Mouse (Mus musculus): Measurements from ENCODE around the gene Uck2. TPM values are rescaled to one million over a fixed set of nuclear protein-coding genes. Genes with fewer than 3 reads are reported as not detected.
A peak's percentile ranks its signal among the peaks of the same experiment; 100 is the strongest.

Uck2 gene
- polyA plus RNA-seq, 1 experiment from 2014 or later, result 83.2 TPM

DNA sequence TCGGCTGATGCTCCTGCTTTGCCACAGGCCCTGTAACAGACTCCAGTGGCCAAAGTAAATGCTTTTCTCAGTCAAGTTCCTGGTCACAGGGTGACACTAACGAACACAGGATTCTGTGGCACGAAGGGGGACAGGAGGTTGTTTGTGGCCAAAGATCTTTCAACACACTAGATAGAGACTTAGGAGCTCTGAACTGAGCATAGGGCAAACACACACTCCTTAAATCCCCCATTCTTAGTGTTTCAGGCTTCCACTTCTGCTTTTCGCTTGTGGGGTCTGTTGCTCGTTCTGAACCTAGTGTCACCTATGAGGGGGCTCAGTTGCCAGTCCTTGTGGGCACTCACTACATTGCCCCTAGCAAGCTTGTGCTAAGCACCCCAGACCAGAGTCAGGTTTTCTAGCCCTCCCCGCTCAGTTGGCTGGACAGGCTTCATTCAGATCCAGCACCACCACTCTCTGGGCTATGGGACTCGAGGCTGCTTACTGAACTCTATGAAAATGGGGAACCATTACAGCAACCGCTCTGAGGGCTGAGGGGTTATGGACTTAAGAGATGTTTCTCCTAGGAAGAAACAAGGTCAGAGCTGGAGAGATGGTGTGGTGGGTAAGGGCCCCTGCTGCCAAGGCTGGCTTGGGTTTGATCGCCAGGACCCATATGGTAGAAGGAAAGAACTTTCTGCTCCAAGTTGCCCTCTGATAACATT is 16.6 kb downstream of the Uck2 start:
- no peak overlapping the region; the same call in 1 of the 2 replicates for H3K9ac ChIP-seq
- WGBS, result 85% methylated on average over 9 of the region's 9 CpGs
- no peak overlapping the region for H3K4me3 ChIP-seq
- H3K27me3 ChIP-seq, result no peaks in the 10 kb centered on the region
- peaks cover 45% of the 10 kb centered on the region for H3K4me1 ChIP-seq
- no peaks in the 10 kb centered on the region for H3K36me3 ChIP-seq
- no peak for ATAC-seq (ENCODE audit: low FRiP score, low read depth)
- peak overlapping the region; percentile 52; the same call in 1 of the 2 replicates for H3K4me2 ChIP-seq (replicated peaks)
- H3K27ac ChIP-seq, result no peak overlapping the region
- no peaks in the 10 kb centered on the region for H3K9me3 ChIP-seq

DNA sequence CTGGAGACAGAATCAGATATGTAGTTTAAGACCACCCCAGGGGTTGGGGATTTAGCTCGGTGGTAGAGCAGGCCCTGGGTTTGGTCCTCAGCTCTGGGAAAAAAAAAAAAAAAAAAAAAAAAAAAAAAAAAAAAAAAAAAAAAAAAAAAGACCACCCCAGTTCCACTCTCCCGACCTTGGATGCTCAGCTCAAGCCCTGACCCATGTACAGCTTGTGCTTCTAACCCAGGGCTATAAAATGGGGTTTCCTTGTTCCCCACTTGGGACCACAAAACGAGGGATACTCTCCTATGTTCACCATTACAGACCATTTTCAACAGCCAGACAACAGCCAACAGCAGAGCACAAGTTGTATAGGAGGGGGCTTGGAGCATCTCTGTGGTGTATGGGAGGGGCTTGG is 18.4 kb downstream of the Uck2 start:
- H3K9me3 ChIP-seq, result no peaks in the 10 kb centered on the region
- H3K4me1 ChIP-seq, result peaks cover 51% of the 10 kb centered on the region
- H3K4me3 ChIP-seq, result no peak overlapping the region
- ATAC-seq (ENCODE audit: low FRiP score, low read depth), result no peak
- 77% methylated on average over 3 of the region's 3 CpGs for WGBS
- H3K36me3 ChIP-seq, result no peaks in the 10 kb centered on the region
- no peak overlapping the region for H3K27ac ChIP-seq
- H3K27me3 ChIP-seq, result no peaks in the 10 kb centered on the region
- H3K9ac ChIP-seq, result no peak overlapping the region
- H3K4me2 ChIP-seq (replicated peaks), result no peak overlapping the region

DNA sequence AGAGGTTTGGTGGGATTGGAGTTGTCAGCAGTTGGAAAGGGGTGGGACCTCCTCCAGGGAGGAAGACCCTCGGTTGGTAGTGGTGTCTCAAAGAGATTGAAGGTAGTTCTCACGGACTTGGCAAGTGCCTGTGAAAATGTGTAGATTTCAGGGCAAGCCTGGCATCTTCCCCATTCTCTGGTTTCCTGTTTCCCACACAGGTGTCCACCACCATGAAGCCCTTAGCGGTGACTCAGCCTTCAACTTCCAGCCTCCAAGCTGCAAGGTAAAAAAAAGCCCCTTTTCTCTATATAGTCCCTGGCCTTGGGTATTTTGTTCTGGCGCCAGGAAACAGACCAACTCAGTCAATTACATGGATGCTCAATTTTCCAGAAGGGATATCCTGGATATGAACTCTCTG is 19.8 kb downstream of the Uck2 start:
- WGBS, result 68% methylated on average over 4 of the region's 4 CpGs

DNA sequence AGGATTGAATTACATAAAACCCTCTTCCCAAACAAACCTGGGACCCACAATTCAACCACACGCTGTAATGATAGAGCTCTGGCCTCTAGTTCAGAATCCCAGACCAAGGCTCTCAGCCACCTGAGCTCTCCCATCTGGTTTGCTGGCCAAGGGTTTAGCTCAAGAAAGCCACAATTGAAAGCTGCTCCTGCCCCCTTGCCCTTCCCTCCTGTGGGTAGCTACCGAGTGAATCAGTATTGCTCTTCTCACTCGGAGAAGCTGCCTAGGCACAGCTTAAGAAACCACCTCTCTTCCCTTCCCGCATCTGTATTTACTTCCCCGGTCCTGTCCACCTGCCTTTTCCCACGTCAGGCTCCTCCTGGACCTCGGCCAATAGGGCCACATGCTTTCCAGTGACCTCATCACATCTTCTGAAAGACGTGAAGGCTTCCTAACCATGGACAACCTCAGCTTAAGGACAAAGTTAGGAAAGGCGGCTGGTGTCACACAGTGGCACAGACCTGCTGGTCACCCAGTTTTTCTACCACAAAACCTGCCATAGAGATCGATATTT is 22.6 kb downstream of the Uck2 start:
- no peak overlapping the region for H3K9ac ChIP-seq
- no peak overlapping the region for H3K4me2 ChIP-seq (replicated peaks)
- H3K4me3 ChIP-seq, result no peak overlapping the region
- H3K9me3 ChIP-seq, result no peaks in the 10 kb centered on the region
- ATAC-seq (ENCODE audit: low FRiP score, low read depth), result no peak
- WGBS, result 63% methylated on average over 10 of the region's 10 CpGs
- no peaks in the 10 kb centered on the region for H3K36me3 ChIP-seq
- no peaks in the 10 kb centered on the region for H3K27me3 ChIP-seq
- H3K4me1 ChIP-seq, result peaks cover 24% of the 10 kb centered on the region
- no peak overlapping the region for H3K27ac ChIP-seq

More for the DNA sequence above, 19.8 kb downstream of the Uck2 start:
- Histone ChIP-seq H3K4me2 (replicated peaks) (no peak overlapping the region), H3K36me3 (no peaks in the 10 kb centered on the region), H3K9ac (no peak overlapping the region), H3K4me3 (no peak overlapping the region), H3K4me1 (peaks cover 37% of the 10 kb centered on the region), H3K27ac (no peak overlapping the region), H3K27me3 (no peaks in the 10 kb centered on the region), H3K9me3 (no peaks in the 10 kb centered on the region)
- ATAC-seq (ENCODE audit: low FRiP score, low read depth), result no peak

DNA sequence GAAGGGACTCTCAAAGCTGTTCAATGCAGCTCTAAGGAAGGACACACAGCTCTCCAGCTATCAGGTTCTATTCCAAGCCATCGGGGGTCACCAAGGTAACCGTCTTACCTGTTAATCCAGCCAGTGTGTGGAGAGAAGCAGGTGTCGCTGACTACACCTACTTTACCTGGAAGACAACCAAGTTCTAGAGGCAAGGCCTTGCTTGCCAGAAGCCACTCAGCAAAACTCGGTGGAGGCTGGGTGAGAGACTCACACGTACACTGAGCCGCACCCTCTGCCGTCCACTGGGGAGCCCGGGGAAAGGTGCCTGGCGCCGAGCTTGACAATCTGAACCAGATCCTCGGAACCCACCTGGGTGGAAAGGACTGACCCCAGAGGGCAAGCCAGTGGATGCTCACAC is 23.4 kb downstream of the Uck2 start:
- Histone ChIP-seq H3K36me3 (no peaks in the 10 kb centered on the region), H3K4me1 (peaks cover 28% of the 10 kb centered on the region), H3K4me2 (replicated peaks) (no peak overlapping the region), H3K4me3 (no peak overlapping the region), H3K9ac (no peak overlapping the region), H3K27me3 (no peaks in the 10 kb centered on the region), H3K27ac (no peak overlapping the region), H3K9me3 (no peaks in the 10 kb centered on the region)
- no peak for ATAC-seq (ENCODE audit: low FRiP score, low read depth)
- 90% methylated on average over 11 of the region's 11 CpGs for WGBS

DNA sequence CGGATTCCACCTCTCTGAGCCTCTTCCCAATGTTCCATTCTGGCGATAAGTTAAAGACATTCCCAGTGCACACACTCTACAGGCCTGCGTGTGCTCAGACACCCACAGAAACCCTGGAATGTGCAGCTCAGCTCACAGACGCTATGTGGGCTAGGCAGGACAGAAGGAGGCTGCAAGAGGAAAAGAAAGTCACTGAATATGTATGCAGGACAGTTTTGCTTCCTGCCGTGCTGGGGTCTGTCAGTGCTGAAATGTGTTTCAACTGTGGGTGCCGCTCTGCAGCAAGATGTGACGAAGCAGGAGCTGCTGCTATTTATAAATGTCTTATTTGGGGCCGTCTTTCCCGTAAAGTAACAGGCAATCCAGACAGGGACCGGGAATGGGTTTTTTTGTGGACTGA is 25.4 kb downstream of the Uck2 start:
- no peak overlapping the region for H3K9ac ChIP-seq
- no peak for ATAC-seq (ENCODE audit: low FRiP score, low read depth)
- H3K4me1 ChIP-seq, result peaks cover 37% of the 10 kb centered on the region
- H3K4me2 ChIP-seq (replicated peaks), result no peak overlapping the region
- WGBS, result 63% methylated on average over 10 of the region's 10 CpGs
- H3K9me3 ChIP-seq, result no peaks in the 10 kb centered on the region
- no peak overlapping the region for H3K27ac ChIP-seq
- no peaks in the 10 kb centered on the region for H3K36me3 ChIP-seq
- H3K4me3 ChIP-seq, result no peak overlapping the region
- no peaks in the 10 kb centered on the region for H3K27me3 ChIP-seq

DNA sequence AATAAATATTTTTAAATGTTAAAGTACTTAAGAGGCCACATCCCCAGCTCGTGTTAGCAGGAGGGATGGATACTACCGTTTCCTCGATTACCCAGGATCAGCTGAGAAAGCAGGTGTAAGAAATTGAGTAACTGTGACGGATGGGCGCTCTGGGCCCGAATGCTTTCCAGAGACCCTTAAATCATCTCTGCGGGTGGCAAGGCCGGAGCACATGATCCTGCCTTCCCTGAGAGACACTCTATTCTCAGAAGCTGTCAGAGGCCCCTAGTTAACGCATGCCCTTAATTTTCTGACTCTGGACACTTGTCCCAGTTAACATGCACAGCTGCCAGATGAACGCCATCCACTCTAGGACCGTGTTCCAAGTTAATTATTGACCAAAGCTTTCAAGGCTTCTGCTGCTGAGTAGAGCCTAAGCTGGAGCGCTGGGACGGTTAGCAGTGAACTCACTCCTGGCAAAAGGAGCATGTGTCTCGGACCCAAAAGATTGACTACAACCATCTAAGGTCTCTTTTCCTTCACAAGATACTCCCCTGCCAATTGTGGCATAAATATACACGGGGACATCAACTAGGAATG is 28.3 kb downstream of the Uck2 start:
- no peaks in the 10 kb centered on the region for H3K27me3 ChIP-seq
- H3K4me1 ChIP-seq, result peaks cover 34% of the 10 kb centered on the region
- no peak overlapping the region for H3K9ac ChIP-seq
- H3K36me3 ChIP-seq, result no peaks in the 10 kb centered on the region
- ATAC-seq (ENCODE audit: low FRiP score, low read depth), result no peak
- no peaks in the 10 kb centered on the region for H3K9me3 ChIP-seq
- H3K4me2 ChIP-seq (replicated peaks), result no peak overlapping the region
- no peak overlapping the region for H3K4me3 ChIP-seq
- WGBS, result 64% methylated on average over 15 of the region's 15 CpGs
- no peak overlapping the region for H3K27ac ChIP-seq

DNA sequence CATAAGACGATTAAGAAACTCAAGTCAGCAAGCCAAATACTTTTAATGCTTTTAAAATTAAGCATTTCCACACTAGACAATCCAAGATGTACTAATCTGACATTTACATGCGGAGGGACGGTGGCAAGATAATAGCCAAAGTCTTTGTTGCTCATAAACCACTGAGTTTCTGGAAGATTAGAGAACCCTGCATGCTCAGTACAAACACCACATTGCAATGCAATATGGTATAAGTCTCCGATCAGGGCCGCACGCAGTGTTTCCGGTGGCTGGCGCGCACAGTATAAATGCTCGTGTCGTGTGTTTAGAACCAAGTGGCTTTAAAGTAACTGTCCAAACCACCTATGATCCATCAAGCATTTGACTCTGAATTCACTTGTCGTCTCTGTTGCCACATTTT is 31.5 kb downstream of the Uck2 start:
- Histone ChIP-seq H3K9me3 (no peaks in the 10 kb centered on the region), H3K4me3 (no peak overlapping the region), H3K4me1 (peaks cover 35% of the 10 kb centered on the region), H3K36me3 (no peaks in the 10 kb centered on the region), H3K27ac (no peak overlapping the region), H3K9ac (no peak overlapping the region), H3K4me2 (replicated peaks) (no peak overlapping the region), H3K27me3 (no peaks in the 10 kb centered on the region)
- 88% methylated on average over 12 of the region's 12 CpGs for WGBS
- ATAC-seq (ENCODE audit: low FRiP score, low read depth), result no peak

DNA sequence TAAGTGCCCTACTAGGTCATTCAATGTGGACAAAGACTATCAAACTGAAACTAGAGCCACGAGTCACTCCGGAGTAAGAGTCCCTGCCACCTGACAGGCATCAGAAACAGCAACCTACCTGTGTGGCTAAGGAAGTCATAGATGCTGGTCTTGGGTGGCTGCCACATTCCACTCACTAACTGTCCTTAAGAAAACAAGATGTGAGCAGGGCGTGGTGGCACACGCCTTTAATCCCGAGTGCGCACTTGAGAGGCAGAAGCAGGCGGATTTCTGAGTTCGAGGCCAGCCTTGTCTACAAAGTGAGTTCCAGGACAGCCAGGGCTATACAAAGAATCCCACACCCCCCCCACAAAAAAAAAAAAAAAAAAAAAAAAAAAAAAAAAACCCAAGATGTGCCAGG is 35.2 kb downstream of the Uck2 start:
- no peak overlapping the region for H3K27ac ChIP-seq
- H3K9me3 ChIP-seq, result no peaks in the 10 kb centered on the region
- H3K4me1 ChIP-seq, result peaks cover 50% of the 10 kb centered on the region
- no peak overlapping the region for H3K4me3 ChIP-seq
- no peak overlapping the region for H3K4me2 ChIP-seq (replicated peaks)
- WGBS, result 87% methylated on average over 8 of the region's 8 CpGs
- H3K36me3 ChIP-seq, result no peaks in the 10 kb centered on the region
- ATAC-seq (ENCODE audit: low FRiP score, low read depth), result no peak
- H3K9ac ChIP-seq, result no peak overlapping the region
- H3K27me3 ChIP-seq, result no peaks in the 10 kb centered on the region

DNA sequence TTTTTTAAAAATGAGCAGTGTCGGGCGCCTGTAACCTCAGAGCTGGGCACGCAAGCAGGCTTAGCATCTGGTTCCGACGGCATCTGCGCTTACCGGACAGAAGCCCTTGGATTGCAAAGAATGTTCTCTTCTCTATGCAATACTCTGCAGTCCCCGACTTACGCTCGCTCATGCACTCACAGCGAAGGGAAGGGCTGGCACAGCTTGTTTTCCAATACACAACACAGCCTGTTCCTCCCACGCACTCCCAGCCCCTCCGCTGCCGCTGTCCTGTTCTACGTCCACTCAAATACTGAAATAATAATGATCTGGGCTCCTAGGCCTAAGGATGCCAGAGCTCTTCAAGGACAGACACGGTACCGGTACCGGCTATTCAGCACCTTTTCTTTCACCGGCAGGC is 35.9 kb downstream of the Uck2 start:
- Histone ChIP-seq H3K9me3 (no peaks in the 10 kb centered on the region), H3K4me1 (peaks cover 52% of the 10 kb centered on the region), H3K36me3 (no peaks in the 10 kb centered on the region), H3K4me3 (no peak overlapping the region), H3K27ac (no peak overlapping the region), H3K9ac (no peak overlapping the region), H3K27me3 (no peaks in the 10 kb centered on the region), H3K4me2 (replicated peaks) (no peak overlapping the region)
- no peak for ATAC-seq (ENCODE audit: low FRiP score, low read depth)
- WGBS, result 76% methylated on average over 19 of the region's 19 CpGs

DNA sequence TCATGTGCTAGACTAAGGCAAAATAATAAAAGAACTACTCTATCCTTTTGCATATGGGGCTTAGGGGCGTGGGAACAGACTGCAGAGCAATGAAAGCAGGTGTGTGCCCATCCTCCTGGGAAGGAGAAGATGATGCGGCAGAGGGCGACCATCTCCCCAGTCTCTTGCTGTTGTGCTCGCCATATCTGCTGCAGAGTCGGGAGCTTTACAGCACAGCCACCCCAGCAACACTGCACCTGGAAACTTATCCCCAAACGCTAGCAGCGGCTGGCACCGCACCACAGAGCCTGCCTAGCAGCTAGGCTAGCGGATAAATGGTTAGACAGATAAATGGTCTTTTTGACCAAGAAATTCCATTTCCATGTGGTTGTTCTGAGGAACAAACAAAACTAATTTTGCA is 37.2 kb downstream of the Uck2 start:
- Histone ChIP-seq H3K27me3 (no peaks in the 10 kb centered on the region), H3K9ac (no peak overlapping the region), H3K4me1 (peaks cover 61% of the 10 kb centered on the region), H3K27ac (no peak overlapping the region), H3K9me3 (no peaks in the 10 kb centered on the region), H3K4me3 (no peak overlapping the region), H3K4me2 (replicated peaks) (no peak overlapping the region), H3K36me3 (no peaks in the 10 kb centered on the region)
- 67% methylated on average over 9 of the region's 9 CpGs for WGBS
- no peak for ATAC-seq (ENCODE audit: low FRiP score, low read depth)

DNA sequence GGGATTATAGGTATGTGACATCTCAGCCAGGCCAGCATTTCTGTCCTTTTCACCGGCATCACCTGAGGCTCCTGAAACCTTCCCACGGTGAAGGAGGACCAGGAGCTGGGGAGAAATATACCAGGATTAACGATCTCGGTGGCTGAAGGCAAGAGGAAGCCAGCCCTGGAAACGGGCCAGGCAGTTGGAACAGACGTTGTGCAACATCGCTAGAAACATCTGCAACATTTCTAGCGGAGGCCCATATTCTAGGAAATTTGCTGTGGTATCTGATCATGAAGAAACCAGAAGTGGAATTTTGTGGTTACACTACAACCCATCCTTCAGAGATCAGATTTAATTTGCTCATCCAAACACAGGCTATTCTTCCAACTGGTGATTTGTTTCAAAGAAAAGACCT is 38.1 kb downstream of the Uck2 start:
- H3K9ac ChIP-seq, result no peak overlapping the region
- H3K9me3 ChIP-seq, result no peaks in the 10 kb centered on the region
- no peak overlapping the region for H3K27ac ChIP-seq
- WGBS, result 18% methylated on average over 8 of the region's 8 CpGs
- H3K36me3 ChIP-seq, result no peaks in the 10 kb centered on the region
- no peak overlapping the region for H3K4me2 ChIP-seq (replicated peaks)
- H3K27me3 ChIP-seq, result no peaks in the 10 kb centered on the region
- ATAC-seq (ENCODE audit: low FRiP score, low read depth), result no peak
- H3K4me1 ChIP-seq, result peaks cover 70% of the 10 kb centered on the region
- no peak overlapping the region for H3K4me3 ChIP-seq

DNA sequence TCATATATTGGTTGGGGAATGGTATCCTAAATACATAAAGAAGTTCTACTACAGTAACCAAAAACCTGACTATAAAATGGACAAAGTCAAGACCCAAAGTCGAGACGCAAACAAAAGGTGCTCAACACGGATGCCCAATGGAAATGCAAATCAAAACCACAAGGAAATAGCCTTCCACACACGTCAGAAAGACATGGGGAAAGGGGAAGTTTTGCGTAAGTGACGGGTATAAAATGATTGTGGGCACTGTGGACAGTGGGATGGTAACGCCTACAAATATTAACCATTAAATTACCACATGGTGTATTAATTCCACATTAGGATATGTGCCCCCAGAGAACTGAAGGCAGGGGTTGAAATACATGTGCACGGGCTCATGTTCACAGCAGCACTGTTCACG is 38.8 kb downstream of the Uck2 start:
- Histone ChIP-seq H3K4me1 (peaks cover 77% of the 10 kb centered on the region), H3K4me2 (replicated peaks) (no peak overlapping the region), H3K36me3 (no peaks in the 10 kb centered on the region)

More for the DNA sequence above, 38.8 kb downstream of the Uck2 start:
- Histone ChIP-seq H3K27me3 (no peaks in the 10 kb centered on the region), H3K9ac (no peak overlapping the region), H3K4me3 (no peak overlapping the region), H3K9me3 (no peaks in the 10 kb centered on the region), H3K27ac (no peak overlapping the region)
- no peak for ATAC-seq (ENCODE audit: low FRiP score, low read depth)
- WGBS, result 70% methylated on average over 9 of the region's 9 CpGs

Data from limb, embryonic 13.5 days (tissue).